Mouse (Mus musculus) heart, postnatal 36 days (tissue): ENCODE measurements around the gene Dock8. TPM values are rescaled to one million over a fixed set of nuclear protein-coding genes. Genes with fewer than 3 reads are reported as not detected.

Experiments
- DNase-seq, 2 experiments: peaks; one replicate each; pipeline ENCODE4 v3.0.0; 2021 to 2022
- intact Hi-C: fragments of 180-260 bp; cut with DNase I; formaldehyde crosslinking; loops from one replicate; pipeline ENCODE4 v1.15.1; 2025
- total RNA-seq, 2 experiments: library from RNA; stranded (reverse); gene quantifications; 2 replicates each; pipeline ENCODE4 v1.2.3; 2021

Dock8 gene
- total RNA-seq, 2 experiments from 2014 or later = 17.5 to 27.3 TPM

GRCm38 (mm10) chr19:25237492-25238040, 238.2 kb downstream of the Dock8 start:
- intact Hi-C loops = loop anchor here (5.0 kb wide), 1 partner anchor 95 kb away; no protein-coding TSS in a partner anchor
- peak; percentile 43 to 59 for DNase-seq

- intact Hi-C loops = loop anchor here (5.0 kb wide), 1 partner anchor 94 kb away; no protein-coding TSS in a partner anchor
- DNase-seq = no peak
Measured at GRCm38 (mm10) chr19:25238121-25238520, 238.8 kb downstream of the Dock8 start.

GRCm38 (mm10) chr19:25243566-25243965, 244.2 kb downstream of the Dock8 start:
- intact Hi-C loops = no loop called here
- no peak for DNase-seq

- intact Hi-C loops = no loop called here
- DNase-seq = no peak
Measured at GRCm38 (mm10) chr19:25246062-25246461, 246.7 kb downstream of the Dock8 start.

GRCm38 (mm10) chr19:25247858-25248552, 248.7 kb downstream of the Dock8 start:
- intact Hi-C loops = no loop called here
- no peak for DNase-seq

GRCm38 (mm10) chr19:25249230-25249629, 249.9 kb downstream of the Dock8 start:
- intact Hi-C loops = no loop called here
- DNase-seq = no peak

GRCm38 (mm10) chr19:25251610-25252140, 252.3 kb downstream of the Dock8 start:
- DNase-seq = no peak
- intact Hi-C loops = no loop called here

Other genes starting within 250 kb of the Dock8 start
- gene Pgm5, start 137.7 kb upstream of the Dock8 start, total RNA-seq = 100 to 1,000 TPM in 1 of 2 experiments, 10 to 100 TPM in 1; 93.2 to 109 TPM
- gene Gm10053, start 123.8 kb upstream of the Dock8 start, total RNA-seq = 1,000 to 10,000 TPM in 1 of 2 experiments, 100 to 1,000 TPM in 1; 986 to 1,083 TPM
- gene Foxd4, start 98.3 kb upstream of the Dock8 start, total RNA-seq = not detected
- 10 to 100 TPM; 10.6 to 11.4 TPM for gene Cbwd1, start 37.9 kb upstream of the Dock8 start, total RNA-seq
- gene Kank1, start 237.4 kb downstream of the Dock8 start, total RNA-seq = 10 to 100 TPM; 38.6 to 44.7 TPM